Mouse (Mus musculus) erythroid progenitor cell, adult 5-6 weeks (primary cell): ENCODE data around the gene P3h3. TPM values are rescaled to one million over a fixed set of nuclear protein-coding genes. Genes with fewer than 3 reads are reported as not detected.
A peak's percentile ranks its signal among the peaks of the same experiment; 100 is the strongest.

ENCODE experiments used
- ATAC-seq: replicated peaks from 2 replicates; pipeline ENCODE4 v1.8.0; 2016; ENCODE audit warnings: moderate number of reproducible peaks, mild to moderate bottlenecking, moderate TSS enrichment, inconsistent platforms; ENCODE audit not compliant: poor library complexity, low FRiP score, severe bottlenecking
- total RNA-seq, 2 experiments: library from RNA; stranded (forward) in 1 of 2; stranded (reverse) in 1 of 2; fragments of 150-400 nt in 1 of 2; fragments of 186-747, 209-891 nt in 1 of 2; gene quantifications; 2 replicates each; pipeline versions ENCODE4 v1.2.3 to v1.2.4; 2015 to 2017; ENCODE audit warnings: low replicate concordance in 2 of 2

P3h3 gene
- total RNA-seq, 2 experiments from 2014 or later, result 0.83 to 2.5 TPM

DNA sequence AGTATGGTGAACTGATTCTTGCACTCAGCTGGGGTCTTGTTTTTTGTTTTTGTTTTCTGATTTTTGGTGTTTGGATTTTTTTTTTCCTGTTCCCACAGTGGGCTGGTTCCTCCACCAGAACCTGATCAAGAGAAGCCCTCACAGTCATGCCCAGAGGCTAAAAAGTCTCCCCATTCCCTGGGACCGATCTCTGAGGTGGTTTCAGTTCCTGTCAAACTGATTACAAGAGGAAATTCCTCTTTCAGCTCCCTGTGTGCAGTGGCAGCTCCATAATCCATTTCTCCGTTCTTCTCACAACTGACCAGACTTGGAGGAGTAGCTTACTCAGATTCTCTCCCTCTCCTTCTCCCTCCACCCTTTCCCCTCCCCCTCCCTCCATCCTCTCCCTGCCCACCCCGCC is 16.8 kb upstream of the P3h3 start:
- ATAC-seq, result no peak

- no peak for ATAC-seq
These were observed 9.0 kb upstream of the P3h3 start for GRCm38 (mm10) chr6:124866560-124866959.

GRCm38 (mm10) chr6:124865766-124866362 is 8.3 kb upstream of the P3h3 start:
- ATAC-seq, result no peak

GRCm38 (mm10) chr6:124863658-124864298 is 6.2 kb upstream of the P3h3 start, which contains the start of gene Gpr162:
Gene Gpr162 (minus strand): TSS chr6:124863983.
- ATAC-seq, result no peak

DNA sequence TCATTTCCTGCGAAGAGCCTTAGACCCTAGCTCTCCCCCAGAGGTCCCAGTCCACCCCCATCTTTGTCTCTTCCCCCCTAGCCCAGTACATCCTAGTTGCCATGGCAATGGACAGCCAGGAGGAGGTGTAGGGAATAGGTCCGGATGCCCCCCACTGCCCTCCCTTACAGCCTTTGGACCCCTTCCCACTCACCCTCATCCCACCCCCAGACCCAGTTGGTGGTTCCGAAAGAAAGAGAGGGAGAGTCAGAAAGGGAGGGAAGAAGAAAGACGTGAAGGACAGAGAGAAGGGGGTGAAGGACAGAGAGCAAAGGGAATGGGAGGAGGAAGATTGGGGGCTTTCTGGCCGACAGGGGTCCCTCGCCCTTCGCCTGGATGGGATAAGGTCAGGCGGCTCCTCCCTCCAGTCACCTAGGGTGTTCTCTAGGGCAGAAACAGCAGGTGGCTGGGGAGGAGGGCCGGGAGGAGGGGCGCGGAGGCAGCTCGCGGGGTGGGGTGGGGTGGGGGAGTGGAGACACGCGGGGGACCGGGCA is 5.6 kb upstream of the P3h3 start:
- no peak for ATAC-seq

- ATAC-seq, result no peak
These were observed 5.0 kb upstream of the P3h3 start for GRCm38 (mm10) chr6:124862406-124863124.

DNA sequence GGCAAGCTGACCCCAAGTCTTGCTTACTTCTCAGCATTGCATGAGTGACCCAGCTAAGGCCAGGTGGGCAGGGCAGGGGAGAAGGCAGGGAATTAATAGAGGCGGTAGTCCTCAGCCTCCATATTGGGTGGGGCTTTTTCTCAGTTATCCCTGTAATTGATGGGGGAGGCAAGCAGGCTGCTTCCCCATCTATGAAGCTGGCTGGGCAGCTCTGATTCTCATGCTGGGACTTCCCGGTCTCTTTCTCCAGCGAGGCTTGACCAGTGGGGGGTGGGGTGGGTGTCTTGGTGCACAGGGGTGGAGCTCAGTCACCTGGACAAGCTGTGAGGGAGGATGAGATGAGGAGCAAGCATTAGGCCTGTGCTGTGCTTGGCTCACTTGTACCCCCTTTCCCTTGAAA is 4.2 kb upstream of the P3h3 start:
- ATAC-seq, result no peak

GRCm38 (mm10) chr6:124861266-124861665 is 3.7 kb upstream of the P3h3 start:
- ATAC-seq, result no peak

DNA sequence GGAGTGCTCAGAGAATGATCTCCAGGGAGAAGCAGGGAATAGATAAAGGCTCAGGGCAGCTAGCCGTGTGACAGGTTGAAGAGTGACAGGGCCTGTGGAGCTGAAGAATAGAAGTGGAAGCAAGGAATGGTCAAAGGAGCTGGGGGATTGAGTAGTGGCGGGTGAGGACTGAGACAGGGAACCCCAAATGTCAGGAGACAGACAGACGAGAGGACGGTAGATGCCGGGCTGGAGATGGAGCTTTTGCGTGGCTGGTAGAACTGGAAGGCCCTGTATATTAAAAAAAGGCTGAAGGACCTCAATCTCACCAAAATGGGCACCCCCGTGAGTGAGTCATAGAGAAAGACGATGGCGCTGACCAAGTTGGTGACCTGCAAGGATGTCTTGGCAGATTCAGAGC is 3.0 kb upstream of the P3h3 start:
- no peak for ATAC-seq

GRCm38 (mm10) chr6:124859725-124860124 is 2.2 kb upstream of the P3h3 start:
- ATAC-seq, result peak; percentile 67

- no peak for ATAC-seq
These were observed 1.2 kb upstream of the P3h3 start for GRCm38 (mm10) chr6:124858561-124859318.

GRCm38 (mm10) chr6:124857840-124858530 is 433 bp upstream of the P3h3 start:
- ATAC-seq, result no peak

- no peak for ATAC-seq
These were observed 1.2 kb downstream of the P3h3 start for GRCm38 (mm10) chr6:124856321-124856720.

DNA sequence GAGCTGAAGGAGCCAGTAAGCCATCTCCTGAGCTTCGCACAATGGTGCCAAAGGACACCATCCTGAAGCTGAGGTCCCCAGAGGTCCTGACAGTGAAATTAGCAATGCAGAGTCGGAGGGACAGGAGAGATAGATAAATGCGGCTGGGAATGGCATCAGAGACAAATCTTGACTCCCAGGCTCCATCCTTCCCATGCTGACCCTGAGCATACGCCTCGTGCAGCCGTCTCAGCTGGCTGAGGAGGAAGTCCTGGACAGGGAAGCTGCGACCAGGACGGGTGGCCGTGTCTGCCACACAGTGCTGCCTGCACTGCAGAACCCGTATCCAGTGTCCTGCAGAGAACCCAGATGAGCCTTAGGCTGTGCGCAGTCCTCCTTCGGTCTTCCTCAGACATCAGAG is 2.9 kb downstream of the P3h3 start:
- no peak for ATAC-seq

DNA sequence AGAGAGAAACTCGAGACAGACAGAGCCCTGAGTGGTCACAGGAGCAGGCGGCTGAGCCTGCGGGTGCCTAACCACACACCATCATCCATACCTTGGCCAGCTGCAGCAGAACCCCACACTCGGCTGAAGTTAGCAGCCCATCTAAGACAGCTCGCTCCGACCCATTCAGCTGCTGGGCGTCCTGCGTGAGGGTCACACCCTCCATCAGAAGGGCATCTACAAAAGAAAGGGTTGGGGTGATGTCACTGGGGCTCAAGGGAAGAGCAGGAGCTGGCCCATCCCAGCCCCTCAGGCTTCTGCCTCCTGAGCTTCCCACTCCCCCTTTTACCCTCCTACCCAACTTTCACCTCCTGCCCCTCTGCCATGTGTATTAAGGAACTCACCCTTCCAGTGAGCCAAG is 7.0 kb downstream of the P3h3 start:
- no peak for ATAC-seq

GRCm38 (mm10) chr6:124847305-124847704 is 10.2 kb downstream of the P3h3 start:
- ATAC-seq, result peak; percentile 86

DNA sequence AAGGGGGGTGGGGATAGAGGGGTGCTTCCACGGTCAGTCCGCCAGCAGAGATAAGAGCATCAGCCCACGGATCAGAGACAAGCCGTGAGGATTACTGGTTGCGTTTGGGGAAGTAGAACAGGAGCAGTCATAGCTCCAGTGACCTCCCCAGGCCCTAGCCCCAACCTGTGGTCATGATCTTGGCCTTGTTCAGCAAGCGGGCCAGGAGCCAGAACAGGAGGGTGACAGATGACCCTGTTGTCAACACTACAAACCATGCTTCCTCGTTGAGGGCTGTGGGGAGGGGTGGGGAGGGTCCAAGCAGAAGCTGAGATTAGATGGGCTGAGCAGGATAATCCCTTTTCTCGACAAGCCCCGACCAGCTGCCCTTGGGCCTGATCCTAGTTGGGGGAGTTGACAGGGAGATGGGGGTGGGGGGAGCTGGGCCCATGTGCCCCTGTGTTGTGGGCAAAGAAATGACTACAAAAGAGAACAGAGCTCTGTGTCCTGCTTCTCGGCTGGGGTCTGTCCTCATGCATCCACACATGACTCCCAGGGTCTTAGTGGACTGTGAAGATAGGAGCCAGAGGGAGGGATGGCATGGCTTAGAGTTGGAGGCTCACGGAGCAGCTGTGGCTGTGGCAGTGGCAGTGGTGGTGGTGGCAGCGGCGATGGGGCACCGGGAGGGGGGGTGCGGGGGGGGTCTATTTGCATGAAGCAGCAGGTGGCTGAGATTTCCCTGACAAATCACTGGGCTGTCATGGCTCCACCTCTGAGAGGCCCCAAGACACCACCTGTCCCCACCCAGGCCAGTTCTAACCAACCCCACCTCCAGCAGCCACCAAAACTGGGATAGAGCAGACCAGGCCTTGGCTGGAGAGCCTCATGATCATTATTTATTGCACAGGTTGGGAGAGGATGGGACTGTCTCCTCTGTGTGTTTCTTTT is 17.0 kb downstream of the P3h3 start, which contains the start of gene Gnb3:
Gene Gnb3, minus strand, starts transcription at position 35 of the 927 bp plus-strand sequence.
- no peak for ATAC-seq

DNA sequence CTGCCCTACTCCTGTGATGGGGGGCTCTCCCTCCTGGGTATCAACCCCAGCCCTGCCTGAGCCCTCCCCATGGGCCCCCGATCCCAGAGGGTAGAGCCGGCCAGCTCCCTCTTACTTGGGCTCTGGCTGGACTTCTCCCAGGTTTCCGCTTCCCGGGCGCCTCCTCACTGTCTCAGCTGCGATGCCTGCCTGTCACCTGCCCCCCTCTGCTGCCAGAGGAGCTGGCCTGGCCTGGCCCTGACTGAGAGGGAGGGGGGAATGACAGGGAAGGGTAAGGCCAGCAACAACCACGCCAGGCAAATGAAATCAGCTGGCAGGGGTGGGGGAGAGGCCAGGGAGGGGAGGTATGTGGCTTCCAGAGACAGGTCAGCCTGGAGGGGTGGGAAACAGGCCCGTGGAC is 17.7 kb downstream of the P3h3 start:
- no peak for ATAC-seq

GRCm38 (mm10) chr6:124836411-124836810 is 21.1 kb downstream of the P3h3 start:
- ATAC-seq, result no peak
